Comparison of ENCODE assay signal across 12 mouse cellular contexts in the genomic region with DNA sequence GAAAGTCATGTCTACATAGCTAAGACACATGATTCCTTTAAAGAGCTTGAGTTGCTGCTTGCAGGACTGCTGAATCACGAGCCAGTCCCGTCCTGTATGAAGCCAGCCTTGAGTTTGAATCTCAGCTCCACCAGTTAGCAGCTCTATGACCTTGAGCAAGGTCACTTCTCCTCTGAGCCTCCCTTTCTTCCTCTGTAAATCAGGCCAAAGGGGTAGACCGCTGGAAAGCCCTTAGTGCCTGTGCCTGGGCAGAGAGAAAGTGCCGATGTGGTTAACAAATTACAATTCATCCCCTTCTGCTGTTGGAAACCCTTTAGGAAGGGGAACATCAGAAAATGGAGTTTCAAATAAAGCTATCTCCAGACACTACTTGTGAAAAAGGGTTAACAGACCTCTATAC. TPM values are rescaled to one million over a fixed set of nuclear protein-coding genes. Genes with fewer than 3 reads are reported as not detected.
A peak's percentile ranks its signal among the peaks of the same experiment; 100 is the strongest.
DNase-seq lines count a peak whose midpoint lies in the region; ATAC-seq and TF ChIP-seq lines count a peak whose summit lies in the region.
"Had no signal": no experiment of that assay in that cellular context is flagged by ENCODE, and none has a peak within 500 bp of the region (broad histone marks: within the 10 kb centered on the region; RNA-seq: fewer than 3 reads in every experiment).

No protein-coding gene starts in this region.

- no peaks in the 10 kb centered on the region for H3K36me3 ChIP-seq in heart, embryonic 12.5 days
- no peaks in the 10 kb centered on the region for H3K36me3 ChIP-seq in heart, adult 2 months (ENCODE audit: control insufficient read depth, insufficient read depth, low read length)
- H3K36me3 ChIP-seq in forebrain, embryonic 16.5 days (ENCODE audit: control insufficient read depth, insufficient read depth), result no peaks in the 10 kb centered on the region
- peaks cover under 1% of the 10 kb centered on the region; the same call in 1 of the 2 replicates for H3K36me3 ChIP-seq in midbrain, postnatal 0 days (ENCODE audit: insufficient read depth, low read length)

- no peak for TF ChIP-seq CTCF in heart, adult 2 months (IDR thresholded peaks at IDR 0.05)
- no peak for TF ChIP-seq CTCF in brain, embryonic 14.5 days (IDR thresholded peaks at IDR 0.05; ENCODE audit: borderline replicate concordance, extremely low read depth, insufficient read depth, insufficient read length)
- no peak for TF ChIP-seq CTCF in midbrain, postnatal 0 days (IDR thresholded peaks at IDR 0.05)

- H3K4me1 ChIP-seq in heart, embryonic 12.5 days (replicated peaks), result peaks cover 7% of the 10 kb centered on the region
- no peaks in the 10 kb centered on the region for H3K4me1 ChIP-seq in heart, adult 2 months (ENCODE audit: control insufficient read depth, insufficient read depth, low read length)
- peaks cover 21% of the 10 kb centered on the region for H3K4me1 ChIP-seq in forebrain, embryonic 16.5 days (replicated peaks; ENCODE audit: control insufficient read depth, insufficient read depth, low read length)
- H3K4me1 ChIP-seq in midbrain, postnatal 0 days (ENCODE audit: insufficient read depth, low read length), result peaks cover 24% of the 10 kb centered on the region; the same call in 1 of the 2 replicates

- H3K4me2 ChIP-seq in heart, embryonic 12.5 days, result peak overlapping the region; percentile 65
- peak overlapping the region; percentile 74 for H3K4me2 ChIP-seq in forebrain, embryonic 16.5 days (ENCODE audit: low read length)
- H3K4me2 ChIP-seq in midbrain, postnatal 0 days (ENCODE audit: low read depth, low read length, poor library complexity, severe bottlenecking), result peak overlapping the region; percentile 87

- peak overlapping the region; percentile 34; the same call in 1 of the 2 replicates for H3K4me3 ChIP-seq in heart, embryonic 12.5 days
- no peak overlapping the region for H3K4me3 ChIP-seq in heart, adult 2 months
- peak overlapping the region; percentile 83 for H3K4me3 ChIP-seq in forebrain, embryonic 16.5 days (replicated peaks; ENCODE audit: low read length)
- peak overlapping the region; percentile 60 for H3K4me3 ChIP-seq in midbrain, postnatal 0 days (ENCODE audit: low read depth, low read length)

- H3K27ac ChIP-seq in heart, embryonic 12.5 days (ENCODE audit: poor library complexity, severe bottlenecking), result no peak overlapping the region
- H3K27ac ChIP-seq in heart, adult 2 months, result no peak overlapping the region
- no peak overlapping the region for H3K27ac ChIP-seq in forebrain, embryonic 16.5 days (ENCODE audit: low read length)
- H3K27ac ChIP-seq in midbrain, postnatal 0 days (ENCODE audit: low read depth, low read length), result peak overlapping the region; percentile 90

- no peak overlapping the region for H3K9ac ChIP-seq in heart, embryonic 12.5 days
- no peak overlapping the region for H3K9ac ChIP-seq in heart, adult 2 months (ENCODE audit: low read depth, low read length)
- peak overlapping the region; percentile 89 for H3K9ac ChIP-seq in forebrain, embryonic 16.5 days (replicated peaks; ENCODE audit: low read depth, low read length)
- peak overlapping the region; percentile 95 for H3K9ac ChIP-seq in midbrain, postnatal 0 days (replicated peaks; ENCODE audit: low read length, poor library complexity, severe bottlenecking)

- 38% methylated on average over 4 of the region's 4 CpGs for WGBS in heart, embryonic 12.5 days
- WGBS in heart, adult 2 months, result 51% methylated on average over 4 of the region's 4 CpGs
- 33% methylated on average over 4 of the region's 4 CpGs for WGBS in forebrain, embryonic 16.5 days
- WGBS in midbrain, postnatal 0 days, result 35% methylated on average over 4 of the region's 4 CpGs

- no peak for ATAC-seq in heart, embryonic 12.5 days (ENCODE audit: insufficient number of reproducible peaks, low FRiP score)
- ATAC-seq in forebrain, embryonic 16.5 days, result peak; percentile 22; the same call in 1 of the 2 replicates
- peak; percentile 18; the same call in 1 of the 2 replicates for ATAC-seq in midbrain, postnatal 0 days (ENCODE audit: low FRiP score)
- ATAC-seq: intestine, embryonic 16.5 days had no signal

- no peaks in the 10 kb centered on the region for H3K79me2 ChIP-seq in heart, adult 2 months (replicated peaks; ENCODE audit: control insufficient read depth, insufficient read depth, low read length)

- TF ChIP-seq POLR2A in heart, adult 2 months (IDR thresholded peaks at IDR 0.05; ENCODE audit: insufficient read depth, low read depth, low read length), result no peak
- no peak for TF ChIP-seq POLR2A in brain, embryonic 14.5 days (IDR thresholded peaks at IDR 0.05; ENCODE audit: borderline replicate concordance, extremely low read depth, insufficient read depth, insufficient read length, poor library complexity, severe bottlenecking)

- H3K9me3 ChIP-seq in heart, embryonic 12.5 days (replicated peaks), result no peaks in the 10 kb centered on the region
- no peaks in the 10 kb centered on the region for H3K9me3 ChIP-seq in forebrain, embryonic 16.5 days (ENCODE audit: control insufficient read depth, low read length)
- H3K9me3 ChIP-seq in midbrain, postnatal 0 days (ENCODE audit: low read length), result no peaks in the 10 kb centered on the region

- no peak for TF ChIP-seq EP300 in heart, adult 2 months (IDR thresholded peaks at IDR 0.05; ENCODE audit: insufficient read depth, low read depth, low read length)

- intact Hi-C loops in heart, adult 2 months (cut with DNase I), result no loop called here

- no peak for DNase-seq in heart, adult 2 months
- DNase-seq in brain, embryonic 14.5 days (ENCODE audit: low read depth), result peak; percentile 22
- no peak for DNase-seq in midbrain, postnatal 0 days (ENCODE audit: low spot score)
- DNase-seq in frontal cortex, postnatal 25 days (ENCODE audit: low spot score in 2 of 2), result no peak
- DNase-seq in urinary bladder, postnatal 10 days (ENCODE audit: low spot score), result no peak
- DNase-seq in lung, postnatal 14 days, result no peak
- DNase-seq: gastrocnemius, postnatal 25 days had no signal

- H3K27me3 ChIP-seq in heart, embryonic 12.5 days (replicated peaks), result peaks cover 43% of the 10 kb centered on the region
- peaks cover 6% of the 10 kb centered on the region for H3K27me3 ChIP-seq in heart, adult 2 months (ENCODE audit: control insufficient read depth, insufficient read depth, low read length)
- no peaks in the 10 kb centered on the region for H3K27me3 ChIP-seq in forebrain, embryonic 16.5 days (replicated peaks; ENCODE audit: control insufficient read depth, insufficient read depth, low read length)
- no peaks in the 10 kb centered on the region for H3K27me3 ChIP-seq in midbrain, postnatal 0 days (ENCODE audit: insufficient read depth, low read length)

RNA-seq across cellular contexts. Expression of a gene that starts 0.5 kb away (rescaled TPM):
- 0.19 and 0.63 TPM in 2 replicates for polyA plus RNA-seq in heart, embryonic 12.5 days (2016; fragmentation: Nextera tagmentation; extraction: Ambion mirVana)
- not detected for total RNA-seq in heart, adult 2 months (2021)
- polyA plus RNA-seq in heart, adult 2 months (2012; rRNA removed), result 0.23 and 0.25 TPM in 2 replicates
- 142 and 170 TPM in 2 replicates for polyA plus RNA-seq in brain, embryonic 14.5 days (2012; rRNA removed)
- 103 and 124 TPM in 2 replicates for polyA plus RNA-seq in forebrain, embryonic 16.5 days (2015; fragmentation: Nextera tagmentation; extraction: Ambion mirVana)
- total RNA-seq in midbrain, postnatal 0 days (2014; rRNA removed), result 150 and 182 TPM in 2 replicates
- polyA plus RNA-seq in midbrain, postnatal 0 days (2015; fragmentation: Nextera tagmentation; extraction: Ambion mirVana), result 147 and 155 TPM in 2 replicates
- total RNA-seq: gastrocnemius, postnatal 25 days had no signal

RNA-seq across cellular contexts. Expression of a gene that starts 13.3 kb away (rescaled TPM):
- polyA plus RNA-seq in heart, embryonic 12.5 days (2016; fragmentation: Nextera tagmentation; extraction: Ambion mirVana), result 55.3 and 57.2 TPM in 2 replicates
- total RNA-seq in heart, adult 2 months (2021), result 10 to 100 TPM; 19.6 to 21.2 TPM
- 9.7 and 16.4 TPM in 2 replicates for polyA plus RNA-seq in heart, adult 2 months (2012; rRNA removed)
- 24.4 and 30.5 TPM in 2 replicates for polyA plus RNA-seq in brain, embryonic 14.5 days (2012; rRNA removed)
- 77.3 and 77.4 TPM in 2 replicates for polyA plus RNA-seq in forebrain, embryonic 16.5 days (2015; fragmentation: Nextera tagmentation; extraction: Ambion mirVana)
- 27.6 and 29.9 TPM in 2 replicates for total RNA-seq in midbrain, postnatal 0 days (2014; rRNA removed)
- 63.8 and 64.7 TPM in 2 replicates for polyA plus RNA-seq in midbrain, postnatal 0 days (2015; fragmentation: Nextera tagmentation; extraction: Ambion mirVana)

RNA-seq across cellular contexts. Expression of a gene that starts 34.6 kb away (rescaled TPM):
- 14.2 and 15.5 TPM in 2 replicates for polyA plus RNA-seq in heart, embryonic 12.5 days (2016; fragmentation: Nextera tagmentation; extraction: Ambion mirVana)
- total RNA-seq in heart, adult 2 months (2021), result 100 to 1,000 TPM; 196 to 223 TPM
- polyA plus RNA-seq in heart, adult 2 months (2012; rRNA removed), result 93.8 and 139 TPM in 2 replicates
- 5.3 and 9.8 TPM in 2 replicates for polyA plus RNA-seq in brain, embryonic 14.5 days (2012; rRNA removed)
- polyA plus RNA-seq in forebrain, embryonic 16.5 days (2015; fragmentation: Nextera tagmentation; extraction: Ambion mirVana), result 13.0 and 15.4 TPM in 2 replicates
- 24.5 and 29.9 TPM in 2 replicates for total RNA-seq in midbrain, postnatal 0 days (2014; rRNA removed)
- polyA plus RNA-seq in midbrain, postnatal 0 days (2015; fragmentation: Nextera tagmentation; extraction: Ambion mirVana), result 15.3 and 15.4 TPM in 2 replicates

RNA-seq across cellular contexts. Expression of a gene that starts 40.0 kb away (rescaled TPM):
- 62.5 and 62.7 TPM in 2 replicates for polyA plus RNA-seq in heart, embryonic 12.5 days (2016; fragmentation: Nextera tagmentation; extraction: Ambion mirVana)
- 100 to 1,000 TPM; 389 to 391 TPM for total RNA-seq in heart, adult 2 months (2021)
- 193 and 253 TPM in 2 replicates for polyA plus RNA-seq in heart, adult 2 months (2012; rRNA removed)
- polyA plus RNA-seq in brain, embryonic 14.5 days (2012; rRNA removed), result 0.66 and 1.0 TPM in 2 replicates
- 0.20 and 0.28 TPM in 2 replicates for polyA plus RNA-seq in forebrain, embryonic 16.5 days (2015; fragmentation: Nextera tagmentation; extraction: Ambion mirVana)
- 2.3 and 3.5 TPM in 2 replicates for total RNA-seq in midbrain, postnatal 0 days (2014; rRNA removed)
- 1.5 and 2.2 TPM in 2 replicates for polyA plus RNA-seq in midbrain, postnatal 0 days (2015; fragmentation: Nextera tagmentation; extraction: Ambion mirVana)
- total RNA-seq: common myeloid progenitor, adult 5-6 weeks had no signal

RNA-seq across cellular contexts. Expression of a gene that starts 54.3 kb away (rescaled TPM):
- not detected in 2 replicates for polyA plus RNA-seq in heart, embryonic 12.5 days (2016; fragmentation: Nextera tagmentation; extraction: Ambion mirVana)
- not detected for total RNA-seq in heart, adult 2 months (2021)
- polyA plus RNA-seq in heart, adult 2 months (2012; rRNA removed), result not detected in 2 replicates
- polyA plus RNA-seq in brain, embryonic 14.5 days (2012; rRNA removed), result 0.13 TPM in 1 of 2 replicates, not detected in the other
- polyA plus RNA-seq in forebrain, embryonic 16.5 days (2015; fragmentation: Nextera tagmentation; extraction: Ambion mirVana), result not detected in 2 replicates
- total RNA-seq in midbrain, postnatal 0 days (2014; rRNA removed), result 0.38 TPM in 2 replicates
- 0.21 and 0.70 TPM in 2 replicates for polyA plus RNA-seq in midbrain, postnatal 0 days (2015; fragmentation: Nextera tagmentation; extraction: Ambion mirVana)
- total RNA-seq: common myeloid progenitor, adult 5-6 weeks; gastrocnemius, postnatal 25 days had no signal
- polyA plus RNA-seq: lung, embryonic 16.5 days had no signal

Comparison
In these comparisons a context has a peak if more than half of its experiments do, and no peak if none do; other contexts are left out.
1. H3K9ac ChIP-seq: peak in forebrain, embryonic 16.5 days (single experiment) and midbrain, postnatal 0 days (single experiment); none in heart, embryonic 12.5 days (single experiment) and heart, adult 2 months (single experiment).
2. RNA of a gene that starts 0.5 kb away (polyA plus RNA-seq): 142 to 170 TPM in brain, embryonic 14.5 days, 147 to 155 TPM in midbrain, postnatal 0 days and 103 to 124 TPM in forebrain, embryonic 16.5 days; 0.23 to 0.25 TPM in heart, adult 2 months and 0.19 to 0.63 TPM in heart, embryonic 12.5 days; every median in the first group is over 10 times any median in the second.
3. Peak in every context shown above with its lines, with median percentiles within 50 percentile points of each other: H3K4me2 ChIP-seq.